Mouse (Mus musculus): ENCODE measurements around the gene Dnah7a.
"Not testable (repeated sequence)": the region's sequence is repeated elsewhere in the genome, so short reads cannot be mapped to it uniquely, and the experiment has no call there.

DNA sequence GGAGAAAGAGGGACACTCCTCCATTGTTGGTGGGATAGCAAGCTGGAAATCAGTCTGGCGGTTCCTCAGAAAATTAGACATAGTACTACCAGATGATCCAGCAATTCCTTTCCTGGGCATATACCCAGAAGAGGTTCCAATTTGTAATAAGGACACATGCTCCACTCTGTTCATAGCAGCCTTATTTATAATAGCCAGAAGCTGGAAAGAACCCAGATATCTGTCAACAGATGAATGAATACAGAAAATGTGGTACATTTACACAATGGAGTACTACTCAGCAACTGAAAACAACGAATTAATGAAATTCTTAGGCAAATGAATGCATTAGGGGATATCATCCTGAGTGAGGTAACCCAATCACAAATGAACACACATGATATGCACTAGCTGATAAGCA lies 46.9 kb upstream of the Dnah7a start:
- TF ChIP-seq POLR2A (IDR thresholded peaks at IDR 0.05; ENCODE audit: borderline replicate concordance, extremely low read depth, insufficient read depth, insufficient read length, poor library complexity, severe bottlenecking); CTCF (IDR thresholded peaks at IDR 0.05; ENCODE audit: borderline replicate concordance, extremely low read depth, insufficient read depth, insufficient read length): not testable (repeated sequence)
